Mouse (Mus musculus) MEL (cell line): ENCODE measurements around the gene Meis3. TPM values are rescaled to one million over a fixed set of nuclear protein-coding genes. Genes with fewer than 3 reads are reported as not detected.

ENCODE experiments used
- DNase-seq: peaks from one replicate; pipeline ENCODE4 v3.0.0; 2011; ENCODE audit warnings: low read depth, low spot score
- H3K27ac ChIP-seq: 2 replicates; pipeline ENCODE4 v1.5.1; 2012; ENCODE audit warnings: low read depth, mild to moderate bottlenecking, control low read depth, low read length, moderate library complexity; ENCODE audit not compliant: control insufficient read depth
- H3K27me3 ChIP-seq, 2 experiments: fragments of 150-350 bp in 1 of 2; sonication (generic) in 1 of 2; 2 replicates each; pipeline ENCODE4 v1.6.1; 2012; ENCODE audit warnings: low read length in 2 of 2, mild to moderate bottlenecking in 2 of 2, improper control_type of control experiment in 1 of 2, moderate library complexity in 1 of 2; ENCODE audit not compliant: insufficient read depth in 2 of 2, control insufficient read depth in 1 of 2
- H3K36me3 ChIP-seq, 2 experiments: 2 replicates each; pipeline ENCODE4 v1.6.1; 2012 to 2014; ENCODE audit warnings: low read length in 2 of 2, improper control_type of control experiment in 1 of 2, inconsistent platforms in 1 of 2, mild to moderate bottlenecking in 1 of 2; ENCODE audit not compliant: insufficient read depth in 2 of 2, control insufficient read depth in 1 of 2
- H3K4me1 ChIP-seq, 2 experiments: fragments of 150-350 bp in 1 of 2; sonication (generic) in 1 of 2; 2 replicates each; pipeline ENCODE4 v1.6.1; 2012; ENCODE audit warnings: low read length in 2 of 2, improper control_type of control experiment in 1 of 2, mild to moderate bottlenecking in 1 of 2; ENCODE audit not compliant: insufficient read depth in 2 of 2, control insufficient read depth in 1 of 2
- H3K4me3 ChIP-seq, 2 experiments: fragments of 150-350 bp in 1 of 2; sonication (generic) in 1 of 2; 2 replicates each; pipeline ENCODE4 v1.5.1; 2012; ENCODE audit warnings: low read depth in 2 of 2, low read length in 2 of 2, mild to moderate bottlenecking in 2 of 2, moderate library complexity in 2 of 2, control low read depth in 1 of 2, improper control_type of control experiment in 1 of 2; ENCODE audit not compliant: control insufficient read depth in 1 of 2, insufficient read depth in 1 of 2
- H3K79me2 ChIP-seq: 2 replicates; pipeline ENCODE4 v1.6.1; 2012; ENCODE audit warnings: mild to moderate bottlenecking, low read length, moderate library complexity; ENCODE audit not compliant: control insufficient read depth, poor library complexity, insufficient read depth
- H3K9ac ChIP-seq: 2 replicates; pipeline ENCODE4 v1.6.1; 2012; ENCODE audit warnings: low read depth, mild to moderate bottlenecking, control low read depth, low read length, moderate library complexity; ENCODE audit not compliant: control insufficient read depth, poor library complexity, severe bottlenecking
- H3K9me3 ChIP-seq: fragments of 150-350 bp; sonication (generic); replicated peaks from 2 replicates; pipeline ENCODE4 v1.6.1; 2012; ENCODE audit warnings: mild to moderate bottlenecking, low read length, improper control_type of control experiment, moderate library complexity; ENCODE audit not compliant: insufficient read depth
- BHLHE40 ChIP-seq: IDR thresholded peaks from 2 replicates; pipeline ENCODE4 v1.6.1; 2012; ENCODE audit warnings: low read depth, mild to moderate bottlenecking, inconsistent platforms, low read length, improper control_type of control experiment, borderline replicate concordance
- CTCF ChIP-seq, 3 experiments: IDR thresholded peaks in 2 of 3; conservative IDR thresholded peaks in 1 of 3; 2 replicates each; pipeline ENCODE4 v1.5.1; 2011 to 2012; ENCODE audit warnings: low read length in 3 of 3, low read depth in 2 of 3, mild to moderate bottlenecking in 2 of 3, improper control_type of control experiment in 1 of 3, inconsistent platforms in 1 of 3, mixed read lengths in 1 of 3, moderate library complexity in 1 of 3; ENCODE audit not compliant: control insufficient read depth in 1 of 3, insufficient read depth in 1 of 3, poor library complexity in 1 of 3, severe bottlenecking in 1 of 3
- E2F4 ChIP-seq: IDR thresholded peaks from 2 replicates; pipeline ENCODE4 v1.6.1; 2011; ENCODE audit warnings: low read depth, low read length, improper control_type of control experiment, borderline replicate concordance
- GATA1 ChIP-seq: IDR thresholded peaks from 2 replicates; pipeline ENCODE4 v1.6.1; 2011; ENCODE audit warnings: low read depth, low read length, improper control_type of control experiment
- MAFK ChIP-seq: IDR thresholded peaks from 2 replicates; pipeline ENCODE4 v1.6.1; 2011; ENCODE audit warnings: low read depth, mild to moderate bottlenecking, low read length, improper control_type of control experiment, borderline replicate concordance
- MAX ChIP-seq: IDR thresholded peaks from 2 replicates; pipeline ENCODE4 v1.6.1; 2011; ENCODE audit warnings: low read length, improper control_type of control experiment
- MEF2A ChIP-seq: IDR thresholded peaks from 2 replicates; pipeline ENCODE4 v1.6.1; 2014; ENCODE audit warnings: low read depth, mild to moderate bottlenecking, inconsistent platforms, low read length, improper control_type of control experiment; ENCODE audit not compliant: poor library complexity, insufficient replicate concordance, severe bottlenecking; ENCODE audit errors: extremely low read depth
- MXI1 ChIP-seq: IDR thresholded peaks from 2 replicates; pipeline ENCODE4 v1.6.1; 2011; ENCODE audit warnings: mild to moderate bottlenecking, low read depth, low read length, improper control_type of control experiment
- MYB ChIP-seq: IDR thresholded peaks from 2 replicates; pipeline ENCODE4 v1.6.1; 2011; ENCODE audit warnings: mild to moderate bottlenecking, low read depth, low read length, improper control_type of control experiment
- RAD21 ChIP-seq: IDR thresholded peaks from 2 replicates; pipeline ENCODE4 v1.6.1; 2011; ENCODE audit warnings: mild to moderate bottlenecking, low read depth, low read length, improper control_type of control experiment
- SMC3 ChIP-seq: IDR thresholded peaks from 2 replicates; pipeline ENCODE4 v1.6.1; 2011; ENCODE audit warnings: low read depth, low read length, improper control_type of control experiment
- TAL1 ChIP-seq: IDR thresholded peaks from 2 replicates; pipeline ENCODE4 v1.6.1; 2012; ENCODE audit warnings: mild to moderate bottlenecking, inconsistent platforms, low read length, moderate library complexity, mixed read lengths
- TBP ChIP-seq: IDR thresholded peaks from 2 replicates; pipeline ENCODE4 v1.8.0; 2011; ENCODE audit warnings: low read depth, low read length, improper control_type of control experiment
- TCF12 ChIP-seq: IDR thresholded peaks from 2 replicates; pipeline ENCODE4 v1.6.1; 2014; ENCODE audit warnings: low read depth, mild to moderate bottlenecking, inconsistent platforms, low read length, improper control_type of control experiment, moderate library complexity
- ZKSCAN1 ChIP-seq: IDR thresholded peaks from 2 replicates; pipeline ENCODE4 v1.6.1; 2012; ENCODE audit warnings: low read depth, mild to moderate bottlenecking, inconsistent platforms, low read length, improper control_type of control experiment, moderate library complexity
- ZMIZ1 ChIP-seq: IDR thresholded peaks from 2 replicates; pipeline ENCODE4 v1.6.1; 2012; ENCODE audit warnings: low read depth, mild to moderate bottlenecking, inconsistent platforms, low read length, improper control_type of control experiment, moderate library complexity
- polyA plus RNA-seq, 2 experiments: library from polyadenylated mRNA; stranded (reverse) in 1 of 2; unstranded in 1 of 2; fragments of >175 nt in 1 of 2; fragments of >200 nt in 1 of 2; gene quantifications; 2 replicates each; pipeline versions ENCODE4 v1.2.1 to v1.2.4; 2012; ENCODE audit warnings: low replicate concordance in 2 of 2, low read depth in 1 of 2; ENCODE audit not compliant: insufficient read length in 2 of 2, insufficient read depth in 1 of 2, missing spikeins in 1 of 2
- total RNA-seq: library from RNA; depleted of rRNA; stranded (reverse); fragments of 300-350 nt; gene quantifications from 2 replicates; pipeline ENCODE4 v1.2.3, GENCODE M21; 2012

The Meis3 gene
- total and polyA plus RNA-seq, 3 experiments = 4.8 to 14.9 TPM; not detected in 1

DNA sequence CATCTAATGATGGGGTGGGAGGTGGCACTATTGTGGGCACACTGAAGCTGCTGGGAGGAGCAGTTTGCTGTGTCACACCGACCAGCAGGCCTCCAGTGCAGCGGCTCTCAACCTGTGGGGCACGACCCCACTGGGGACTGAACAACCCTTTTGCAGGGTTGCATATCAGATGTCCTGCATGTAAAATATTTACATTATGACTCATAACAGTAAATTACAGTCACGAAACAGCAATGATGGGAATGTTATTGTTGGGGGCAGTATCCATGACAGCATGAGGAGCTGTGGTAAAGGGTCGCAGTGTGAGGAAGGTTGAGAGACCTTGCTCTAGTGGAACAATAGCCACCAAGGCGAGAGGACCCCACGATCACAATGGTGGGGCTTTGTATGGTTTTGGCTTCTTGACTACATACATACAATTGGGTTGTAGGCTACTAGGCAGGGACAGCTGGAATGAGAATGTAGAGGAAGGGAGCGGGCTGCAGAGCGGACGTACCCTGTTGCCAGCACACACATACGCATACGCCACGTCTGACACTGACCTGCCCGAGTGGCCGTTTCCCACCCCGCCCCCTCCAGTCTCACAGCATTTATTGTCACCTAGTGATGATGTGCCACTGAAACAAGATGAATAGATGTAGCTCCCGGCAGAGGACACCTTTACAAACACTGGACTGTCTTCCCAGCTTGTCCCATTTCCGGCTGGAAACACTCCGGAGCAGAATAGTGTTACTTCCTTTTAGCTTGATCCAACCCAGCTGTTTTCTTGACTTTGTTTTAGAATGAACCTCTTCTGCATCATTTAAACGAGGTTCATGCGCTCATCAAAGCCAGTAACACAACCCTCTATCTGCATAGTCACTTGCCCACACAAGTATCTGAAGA lies 34.1 kb downstream of the Meis3 start:
- no peaks in the 10 kb centered on the region for H3K9me3 ChIP-seq
- TF ChIP-seq MYB (no peak), TCF12 (no peak), RAD21 (no peak), MAFK (no peak), BHLHE40 (no peak), TAL1 (no peak), E2F4 (no peak), MXI1 (no peak), ZMIZ1 (no peak), TBP (no peak)
- peaks cover 0 to 6% of the 10 kb centered on the region in 2 experiments; a peak in 1 of 4 replicates for H3K4me1 ChIP-seq
- H3K9ac ChIP-seq = no peak overlapping the region
- H3K27ac ChIP-seq = no peak overlapping the region
- no peak overlapping the region for H3K4me3 ChIP-seq
- H3K36me3 ChIP-seq = no peaks in the 10 kb centered on the region
- no peaks in the 10 kb centered on the region for H3K27me3 ChIP-seq
- no peak for DNase-seq
- no peaks in the 10 kb centered on the region for H3K79me2 ChIP-seq

DNA sequence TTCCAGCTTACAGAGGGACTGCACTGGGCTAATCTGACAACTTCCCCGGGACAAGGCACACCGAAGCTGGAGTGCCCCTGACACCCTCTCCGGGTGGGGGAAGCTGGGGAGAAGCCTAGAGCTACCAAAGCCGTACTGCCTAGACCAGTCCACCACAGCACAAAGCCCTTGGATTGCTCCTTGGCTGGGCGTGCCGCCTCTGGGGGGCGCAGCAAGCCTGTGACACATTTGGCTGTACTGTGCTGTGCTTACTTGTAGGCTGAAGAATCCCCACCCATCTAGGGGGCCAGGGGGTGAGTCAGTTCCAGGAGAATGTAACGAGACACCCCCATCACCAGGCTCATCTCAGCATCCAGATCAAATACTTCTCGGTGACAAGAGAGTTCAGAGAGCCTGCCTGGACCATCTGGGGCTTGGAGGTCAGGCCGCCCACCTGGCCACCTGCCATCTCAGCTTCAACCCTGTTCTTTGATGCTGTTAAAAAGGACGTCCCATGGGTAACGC lies 36.0 kb downstream of the Meis3 start:
- no peaks in the 10 kb centered on the region for H3K9me3 ChIP-seq
- H3K9ac ChIP-seq = no peak overlapping the region
- H3K4me3 ChIP-seq = no peak overlapping the region
- H3K4me1 ChIP-seq = peaks cover 0 to 6% of the 10 kb centered on the region in 2 experiments; a peak in 1 of 4 replicates
- peak; percentile 18 for DNase-seq
- no peaks in the 10 kb centered on the region for H3K36me3 ChIP-seq
- no peaks in the 10 kb centered on the region for H3K27me3 ChIP-seq
- TF ChIP-seq ZKSCAN1 = no peak
- no peak for TF ChIP-seq MEF2A
- no peak for TF ChIP-seq GATA1
- no peak for TF ChIP-seq MXI1
- TF ChIP-seq CTCF (IDR thresholded peaks at IDR 0.05 in 2 of 3, conservative IDR thresholded peaks at IDR 0.05 in 1 of 3; ENCODE audit: control insufficient read depth in 1 of 3, insufficient read depth in 1 of 3, low read depth in 2 of 3, low read length in 3 of 3, poor library complexity in 1 of 3, severe bottlenecking in 1 of 3) = peak; percentile 7 to 14 (median 13); a peak in 2 of 6 replicates
- TF ChIP-seq TCF12 = no peak
- peak; percentile 9; the same call in 1 of the 2 replicates for TF ChIP-seq SMC3
- TF ChIP-seq MAX = no peak
- TF ChIP-seq, all 39 proteins: peak for 2
- Histone ChIP-seq H3K79me2 (no peaks in the 10 kb centered on the region), H3K27ac (no peak overlapping the region)
